Mouse (Mus musculus): Measurements from ENCODE around the gene Cldn7.

DNA sequence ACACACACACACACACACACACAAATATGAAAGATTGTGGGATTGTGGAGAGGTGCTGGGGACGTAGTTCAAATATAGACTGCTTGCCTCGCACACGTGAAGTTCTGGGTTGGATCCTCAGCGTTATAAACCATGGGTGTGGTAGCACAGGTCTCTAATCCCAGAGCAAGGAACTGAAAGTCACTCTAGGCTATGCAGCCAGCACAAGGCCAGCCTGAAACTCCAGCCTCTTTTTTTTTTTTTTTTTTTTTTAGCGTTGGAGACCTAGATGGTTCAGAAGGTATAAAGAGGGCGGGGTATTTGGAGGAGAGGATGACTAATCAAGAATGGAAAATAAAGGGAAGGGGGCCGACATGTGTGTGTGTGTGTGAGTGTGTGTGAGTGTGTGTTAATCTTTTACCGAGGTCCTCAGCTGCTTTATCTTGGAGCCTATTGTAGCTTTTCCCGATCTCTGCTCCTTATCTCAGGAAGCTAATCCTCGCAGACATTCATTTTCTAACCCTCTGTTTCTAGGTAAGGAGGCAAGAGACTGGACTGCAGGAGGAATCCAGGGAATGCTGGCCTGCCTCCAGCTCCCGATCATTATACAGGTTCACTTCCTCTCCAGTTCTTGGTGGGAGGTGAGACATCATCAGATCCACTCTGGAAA, 11.2 kb upstream of the Cldn7 start:
- no peak for TF ChIP-seq TAL1 (IDR thresholded peaks at IDR 0.05; ENCODE audit: low read length)
- no peak for TF ChIP-seq GATA1 (IDR thresholded peaks at IDR 0.05; ENCODE audit: low read length)

All from erythroblast, embryonic 14.5 days (primary cell).